Mouse (Mus musculus) hindbrain, embryonic 14.5 days (tissue): ENCODE measurements around the gene St6galnac3. TPM values are rescaled to one million over a fixed set of nuclear protein-coding genes. Genes with fewer than 3 reads are reported as not detected.

Experiments
- ATAC-seq: fragments of 200-750 bp; cut with Nextera tagmentation; 2 replicates; pipeline ENCODE4 v1.8.0; 2017; ENCODE audit warnings: moderate number of reproducible peaks, mild to moderate bottlenecking, moderate TSS enrichment, moderate library complexity; ENCODE audit not compliant: low FRiP score
- DNase-seq: peaks from one replicate; pipeline ENCODE4 v3.0.0-alpha.2; 2015; ENCODE audit warnings: low spot score
- H3K27ac ChIP-seq: fragments of 300-500 bp; sonication (generic); 2 replicates; pipeline ENCODE4 v1.5.1; 2014; ENCODE audit warnings: mild to moderate bottlenecking, moderate library complexity
- H3K27me3 ChIP-seq: fragments of 300-500 bp; sonication (generic); 2 replicates; pipeline ENCODE4 v1.6.1; 2014; ENCODE audit warnings: mild to moderate bottlenecking, low read length, mixed read lengths; ENCODE audit not compliant: control insufficient read depth, insufficient read depth
- H3K36me3 ChIP-seq: fragments of 300-500 bp; sonication (generic); replicated peaks from 2 replicates; pipeline ENCODE4 v1.6.1; 2014; ENCODE audit not compliant: control insufficient read depth, insufficient read depth
- H3K4me1 ChIP-seq: fragments of 300-500 bp; sonication (generic); replicated peaks from 2 replicates; pipeline ENCODE4 v1.6.1; 2014; ENCODE audit warnings: antibody characterized with exemption, low read length, mixed read lengths; ENCODE audit not compliant: control insufficient read depth, insufficient read depth
- H3K4me2 ChIP-seq: fragments of 300-500 bp; sonication (generic); replicated peaks from 2 replicates; pipeline ENCODE4 v1.6.1; 2014; ENCODE audit warnings: mild to moderate bottlenecking, moderate library complexity
- H3K4me3 ChIP-seq: fragments of 300-500 bp; sonication (generic); replicated peaks from 2 replicates; pipeline ENCODE4 v1.5.1; 2014; ENCODE audit warnings: mild to moderate bottlenecking, low read length
- H3K9ac ChIP-seq: fragments of 300-500 bp; sonication (generic); 2 replicates; pipeline ENCODE4 v1.6.1; 2014
- H3K9me3 ChIP-seq: fragments of 300-500 bp; sonication (generic); 2 replicates; pipeline ENCODE4 v1.6.1; 2016; ENCODE audit warnings: low read length; ENCODE audit not compliant: control insufficient read depth
- WGBS: fragments of 180-500 bp; shearing (Covaris S2); extraction: QIAGEN DNeasy Blood & Tissue Kit; methylation state at CpG from one replicate; pipeline ENCODE4 v1.1.7; 2014; 5-methylcytosine and 5-hydroxymethylcytosine counted together
- polyA plus RNA-seq: library from polyadenylated mRNA; unstranded; fragments of >200 nt; fragmentation: Nextera tagmentation; extraction: Ambion mirVana; gene quantifications from 2 replicates; pipeline ENCODE4 v1.2.1, GENCODE M21; 2014

Gene St6galnac3
- polyA plus RNA-seq, 1 experiment from 2014 or later, result 28.3 TPM

DNA sequence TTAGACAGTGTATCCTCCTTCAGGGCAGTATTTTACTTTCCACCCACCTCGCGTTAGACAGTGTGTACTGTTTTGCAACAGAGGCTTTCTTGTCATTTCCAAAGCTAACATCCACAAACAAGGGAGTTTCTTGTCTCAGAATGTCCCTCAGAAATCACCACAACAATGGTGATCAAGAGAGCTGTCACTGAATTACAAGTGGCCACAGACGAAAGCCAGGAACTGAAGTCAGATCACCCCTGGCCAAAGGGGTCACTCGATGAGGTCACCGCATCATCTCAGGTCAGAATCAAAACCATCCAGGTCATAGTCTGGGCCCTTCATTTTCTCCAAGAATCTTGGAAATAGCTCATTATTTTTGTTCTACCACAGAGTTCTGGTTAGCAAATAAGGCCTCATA, 37.1 kb downstream of the St6galnac3 start:
- DNase-seq (no peak), ATAC-seq (no peak)
- H3K4me3 ChIP-seq, result no peak overlapping the region
- no peak overlapping the region for H3K9ac ChIP-seq
- WGBS, result 80% methylated on average over 5 of the region's 5 CpGs
- H3K27me3 ChIP-seq, result no peaks in the 10 kb centered on the region
- H3K36me3 ChIP-seq, result no peaks in the 10 kb centered on the region; the same call in 1 of the 2 replicates
- H3K27ac ChIP-seq, result no peak overlapping the region
- H3K4me1 ChIP-seq, result peaks cover 11% of the 10 kb centered on the region; the same call in 1 of the 2 replicates
- no peaks in the 10 kb centered on the region for H3K9me3 ChIP-seq
- no peak overlapping the region for H3K4me2 ChIP-seq

DNA sequence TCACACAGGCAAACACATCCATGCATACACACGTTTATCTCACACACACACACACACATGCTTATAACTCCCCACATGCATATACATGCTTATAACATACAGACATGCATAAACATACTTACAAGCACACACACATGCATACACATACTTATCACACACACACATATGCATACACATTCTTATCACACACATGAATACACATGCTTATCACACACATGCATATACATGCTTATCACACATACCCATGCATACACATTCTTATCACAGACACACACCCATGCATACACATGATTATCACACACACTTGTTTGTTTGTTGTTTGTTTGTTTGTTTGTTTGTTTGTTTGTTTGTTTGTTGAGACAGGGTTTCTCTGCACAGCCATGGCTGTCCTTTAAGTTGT, 40.1 kb downstream of the St6galnac3 start:
- Histone ChIP-seq H3K27me3 (no peaks in the 10 kb centered on the region), H3K4me3 (no peak overlapping the region), H3K4me1 (0 out of 2 replicates have a peak, but pooled peaks cover 5% of the 10 kb centered on the region), H3K27ac (no peak overlapping the region), H3K9me3 (no peaks in the 10 kb centered on the region), H3K36me3 (no peaks in the 10 kb centered on the region; the same call in 1 of the 2 replicates), H3K4me2 (no peak overlapping the region), H3K9ac (no peak overlapping the region)
- DNase-seq (no peak), ATAC-seq (no peak)
- 92% methylated on average over 1 of the region's 1 CpGs for whole genome bisulfite sequencing

DNA sequence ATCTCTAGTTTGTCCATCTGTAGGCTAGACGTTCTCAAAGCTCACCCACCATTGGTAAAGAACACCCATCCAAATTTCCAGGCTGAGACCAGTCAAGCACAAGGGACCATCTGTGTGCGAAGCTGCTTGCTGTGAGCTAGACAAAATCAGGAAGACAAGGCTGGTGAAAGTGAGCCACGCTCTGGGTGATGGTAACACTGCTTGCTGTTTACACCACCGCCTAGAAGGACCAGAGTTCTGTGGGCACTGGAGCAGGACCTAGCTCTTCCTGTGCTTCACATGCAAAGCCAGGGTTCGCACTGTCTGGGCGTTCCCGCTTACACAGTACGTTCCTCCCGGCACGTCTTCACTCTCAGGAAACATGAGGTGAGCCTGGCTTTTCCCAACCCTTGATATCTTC, 42.7 kb downstream of the St6galnac3 start:
- H3K27me3 ChIP-seq, result no peaks in the 10 kb centered on the region
- H3K36me3 ChIP-seq, result no peaks in the 10 kb centered on the region
- H3K9me3 ChIP-seq, result no peaks in the 10 kb centered on the region
- H3K27ac ChIP-seq, result no peak overlapping the region
- ATAC-seq, result no peak
- no peak for DNase-seq
- H3K4me1 ChIP-seq, result no peaks in the 10 kb centered on the region
- 97% methylated on average over 10 of the region's 10 CpGs for WGBS
- no peak overlapping the region for H3K4me3 ChIP-seq
- no peak overlapping the region for H3K9ac ChIP-seq
- no peak overlapping the region for H3K4me2 ChIP-seq

DNA sequence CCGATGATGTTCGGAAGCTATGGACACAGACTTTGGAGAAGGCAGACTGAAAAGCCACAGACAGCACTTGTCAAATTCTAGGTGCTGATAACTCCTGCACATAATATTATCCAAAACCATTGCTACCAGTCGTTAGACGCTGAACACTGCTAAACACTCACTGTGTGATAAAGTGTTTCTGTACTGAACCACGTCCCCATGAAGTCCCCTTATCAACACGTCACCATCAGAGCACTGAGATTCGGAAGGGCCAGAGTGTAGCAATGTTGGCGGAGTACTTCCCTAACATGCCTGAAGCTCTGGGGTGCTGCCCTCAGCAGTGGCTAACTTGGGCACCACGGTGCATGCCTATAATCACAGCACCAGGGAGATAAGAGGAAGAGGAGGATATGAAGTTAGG, 43.3 kb downstream of the St6galnac3 start:
- no peaks in the 10 kb centered on the region for H3K36me3 ChIP-seq
- H3K4me2 ChIP-seq, result no peak overlapping the region
- no peak overlapping the region for H3K27ac ChIP-seq
- ATAC-seq (no peak), DNase-seq (no peak)
- WGBS, result 94% methylated on average over 9 of the region's 9 CpGs
- no peaks in the 10 kb centered on the region for H3K9me3 ChIP-seq
- H3K4me1 ChIP-seq, result no peaks in the 10 kb centered on the region
- H3K4me3 ChIP-seq, result no peak overlapping the region
- H3K9ac ChIP-seq, result no peak overlapping the region
- H3K27me3 ChIP-seq, result no peaks in the 10 kb centered on the region

- Histone ChIP-seq H3K27me3 (no peaks in the 10 kb centered on the region), H3K4me3 (no peak overlapping the region), H3K9ac (no peak overlapping the region), H3K36me3 (no peaks in the 10 kb centered on the region), H3K27ac (no peak overlapping the region), H3K4me1 (peaks cover 7% of the 10 kb centered on the region; the same call in 1 of the 2 replicates), H3K9me3 (no peaks in the 10 kb centered on the region), H3K4me2 (no peak overlapping the region)
- DNase-seq, result no peak
- 8% methylated on average over 7 of the region's 7 CpGs for WGBS
- peak; percentile 12; the same call in 1 of the 2 replicates for ATAC-seq
Observed at GRCm38 (mm10) chr3:153675832-153676231, 49.1 kb downstream of the St6galnac3 start.

- H3K9ac ChIP-seq, result no peak overlapping the region
- peaks cover 7% of the 10 kb centered on the region; the same call in 1 of the 2 replicates for H3K4me1 ChIP-seq
- no peak overlapping the region for H3K27ac ChIP-seq
- no peak overlapping the region for H3K4me2 ChIP-seq
- ATAC-seq (no peak; the same call in 1 of the 2 replicates), DNase-seq (peak; percentile 36)
- no peaks in the 10 kb centered on the region for H3K9me3 ChIP-seq
- 30% methylated on average over 12 of the region's 12 CpGs for WGBS
- H3K4me3 ChIP-seq, result no peak overlapping the region
- H3K36me3 ChIP-seq, result no peaks in the 10 kb centered on the region
- H3K27me3 ChIP-seq, result no peaks in the 10 kb centered on the region
Observed at GRCm38 (mm10) chr3:153675073-153675472, 49.9 kb downstream of the St6galnac3 start.

- no peaks in the 10 kb centered on the region for H3K27me3 ChIP-seq
- ATAC-seq (no peak), DNase-seq (no peak)
- H3K9ac ChIP-seq, result no peak overlapping the region
- no peak overlapping the region for H3K27ac ChIP-seq
- no peaks in the 10 kb centered on the region for H3K9me3 ChIP-seq
- H3K4me1 ChIP-seq, result peaks cover 7% of the 10 kb centered on the region; the same call in 1 of the 2 replicates
- no peaks in the 10 kb centered on the region for H3K36me3 ChIP-seq
- no peak overlapping the region for H3K4me2 ChIP-seq
- H3K4me3 ChIP-seq, result no peak overlapping the region
- 89% methylated on average over 8 of the region's 8 CpGs for WGBS
Observed at GRCm38 (mm10) chr3:153674359-153674758, 50.6 kb downstream of the St6galnac3 start.

- Histone ChIP-seq H3K36me3 (no peaks in the 10 kb centered on the region), H3K4me2 (no peak overlapping the region), H3K9me3 (no peaks in the 10 kb centered on the region), H3K4me1 (peaks cover 14% of the 10 kb centered on the region), H3K27ac (no peak overlapping the region), H3K9ac (no peak overlapping the region), H3K27me3 (no peaks in the 10 kb centered on the region), H3K4me3 (no peak overlapping the region)
- ATAC-seq (no peak), DNase-seq (no peak)
- WGBS, result 83% methylated on average over 12 of the region's 12 CpGs
Observed at GRCm38 (mm10) chr3:153673451-153673850, 51.5 kb downstream of the St6galnac3 start.

DNA sequence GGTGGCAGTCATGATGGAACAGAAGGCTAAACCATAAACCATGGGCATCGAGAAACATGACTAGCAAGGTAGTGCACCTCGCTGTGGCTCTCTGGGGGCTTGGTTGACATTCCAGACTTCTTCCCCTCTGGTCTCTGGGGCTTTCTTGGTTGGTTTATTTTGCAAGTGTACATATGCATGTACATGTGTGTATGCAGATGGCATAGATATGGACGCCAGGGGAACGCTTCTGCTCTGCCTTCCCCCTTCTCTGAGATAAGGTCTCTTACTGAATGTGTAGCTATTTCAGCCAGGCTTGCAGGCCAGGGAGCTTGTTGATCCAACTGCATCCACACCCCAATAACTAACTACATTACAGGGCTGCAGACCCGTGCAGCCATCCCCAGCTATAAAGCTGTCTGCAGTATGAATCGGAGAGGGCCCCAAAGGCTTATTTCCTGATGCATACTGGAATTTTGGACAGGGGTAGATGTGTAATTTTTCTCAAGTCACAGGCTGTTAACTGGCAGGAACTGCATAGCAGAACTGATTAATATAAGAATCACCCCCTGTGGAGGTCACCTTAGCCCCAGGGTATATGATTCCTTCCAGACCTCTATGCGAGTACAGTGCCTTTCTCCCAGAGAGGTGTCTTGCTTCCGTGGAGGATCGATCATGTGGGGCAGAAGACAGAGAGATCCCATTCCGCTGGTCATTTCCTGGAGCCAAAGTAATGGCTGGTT, 53.9 kb downstream of the St6galnac3 start:
- Histone ChIP-seq H3K4me1 (peaks cover 14% of the 10 kb centered on the region), H3K4me2 (no peak overlapping the region), H3K9ac (no peak overlapping the region), H3K4me3 (no peak overlapping the region), H3K27ac (no peak overlapping the region), H3K9me3 (no peaks in the 10 kb centered on the region), H3K36me3 (no peaks in the 10 kb centered on the region), H3K27me3 (no peaks in the 10 kb centered on the region)
- ATAC-seq, result no peak
- WGBS, result 85% methylated on average over 10 of the region's 10 CpGs
- no peak for DNase-seq
